Mouse (Mus musculus) T-helper 1 cell (primary cell): ENCODE measurements at regions not wholly inside any gene's neighbourhood (a gene's known extent, or its start where the extent isn't known, plus 50 kb on each side); places are given as distances from the start of the nearest gene placed in this dataset.

ENCODE experiments used
- in situ Hi-C: fragments of 300-600 bp; cut with MboI, MseI; formaldehyde crosslinking; loops from one replicate; pipeline ENCODE4 v1.15.1; 2025; ENCODE audit warnings: high pct_unique_total_duplicates

DNA sequence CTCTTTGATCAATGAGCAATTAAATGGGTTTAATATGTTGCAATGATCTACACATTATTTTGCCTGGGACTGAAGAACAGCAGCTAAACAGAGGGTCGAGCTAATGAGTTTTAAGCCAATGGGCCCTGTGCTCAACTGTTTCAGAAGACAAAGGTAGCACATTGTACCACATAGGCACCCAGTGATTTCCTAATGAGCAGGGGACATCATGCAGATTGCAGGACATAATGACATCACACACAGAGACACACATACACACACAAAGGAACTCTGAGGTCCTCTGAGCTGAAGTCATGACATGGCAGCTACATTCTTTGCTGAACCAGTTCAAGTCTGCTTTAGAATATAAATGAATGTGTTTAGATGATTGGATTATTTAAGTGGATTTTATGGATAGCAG is 71.9 kb downstream of the Zfp330 start:
- in situ Hi-C loops, result no loop called here

GRCm38 (mm10) chr8:82700471-82700870 is 73.5 kb downstream of the Zfp330 start:
- in situ Hi-C loops, result no loop called here

GRCm38 (mm10) chr8:82699221-82699620 is 74.7 kb downstream of the Zfp330 start:
- in situ Hi-C loops, result no loop called here

GRCm38 (mm10) chr8:82698071-82698470 is 75.9 kb downstream of the Zfp330 start:
- in situ Hi-C loops, result no loop called here

GRCm38 (mm10) chr8:82693086-82693485 is 80.9 kb downstream of the Zfp330 start:
- in situ Hi-C loops, result no loop called here

- in situ Hi-C loops, result loop anchor here (5.0 kb wide), 1 partner anchor 337 kb away; no protein-coding TSS in a partner anchor
These were observed 84.6 kb downstream of the Zfp330 start for GRCm38 (mm10) chr8:82689322-82689721.

- in situ Hi-C loops, result loop anchor here (5.0 kb wide), 1 partner anchor 334 kb away; no protein-coding TSS in a partner anchor
These were observed 88.0 kb downstream of the Zfp330 start for GRCm38 (mm10) chr8:82685966-82686365.

DNA sequence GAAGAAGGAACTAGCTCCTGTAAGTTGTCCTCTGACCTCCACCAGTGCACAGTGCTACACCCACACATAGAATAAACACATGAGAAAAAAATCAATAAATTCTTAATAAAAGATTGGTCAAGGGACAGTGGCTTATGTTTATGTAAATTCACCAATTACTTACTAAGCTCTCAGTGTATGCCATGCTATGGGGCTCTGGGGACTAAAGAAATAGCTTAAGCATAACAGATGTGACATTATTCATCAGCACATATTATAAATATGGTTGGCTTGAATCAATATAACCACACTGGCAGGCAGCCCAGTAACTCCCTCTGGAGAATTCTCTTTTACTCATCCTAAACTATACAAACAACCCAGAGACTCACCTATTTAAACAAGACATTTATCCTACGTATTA is 95.2 kb downstream of the Zfp330 start:
- in situ Hi-C loops, result no loop called here

DNA sequence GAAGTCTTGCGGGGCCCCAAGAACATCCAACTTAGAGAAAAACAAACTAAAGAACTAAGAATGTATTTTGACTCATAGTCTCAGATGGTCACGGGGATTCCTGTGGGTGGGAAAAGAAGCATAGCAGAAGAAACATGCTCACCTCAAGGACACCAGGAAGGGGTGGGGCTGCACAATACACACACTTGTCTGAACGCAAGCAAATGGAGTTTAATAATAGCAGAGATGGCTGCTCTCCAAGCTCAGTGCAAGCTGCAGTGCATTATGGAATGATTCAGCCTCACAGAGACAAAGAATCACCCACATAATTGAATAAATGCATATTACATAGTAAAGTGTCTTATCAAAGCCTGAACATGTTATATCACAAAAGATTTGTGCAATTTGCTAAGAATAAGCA is 96.2 kb downstream of the Zfp330 start:
- in situ Hi-C loops, result no loop called here

DNA sequence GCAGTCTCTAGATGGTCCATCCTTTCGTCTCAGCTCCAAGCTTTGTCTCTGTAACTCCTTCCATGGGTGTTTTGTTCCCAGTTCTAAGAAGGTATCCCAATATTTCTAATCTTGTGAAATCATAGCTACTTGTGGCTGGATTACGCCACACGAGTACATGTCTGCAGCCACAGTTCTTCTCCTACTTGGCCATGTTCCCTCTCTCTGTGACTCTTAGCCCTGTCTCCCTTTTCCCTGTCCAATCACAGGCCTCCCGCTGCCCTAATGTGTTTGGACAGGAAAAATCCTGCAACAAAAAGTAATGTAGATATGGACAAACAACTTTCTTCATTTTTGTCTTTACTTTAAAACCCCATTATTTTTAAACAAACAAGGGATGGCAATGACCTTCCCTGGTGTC is 104.7 kb downstream of the Zfp330 start:
- in situ Hi-C loops, result no loop called here

GRCm38 (mm10) chr8:82665131-82665530 is 108.8 kb downstream of the Zfp330 start:
- in situ Hi-C loops, result no loop called here

- in situ Hi-C loops, result no loop called here
These were observed 133.5 kb downstream of the Zfp330 start for GRCm38 (mm10) chr8:82640502-82640901.

GRCm38 (mm10) chr8:82630486-82630885 is 143.5 kb downstream of the Zfp330 start:
- in situ Hi-C loops, result no loop called here

GRCm38 (mm10) chr8:82623791-82624431 is 150.0 kb downstream of the Zfp330 start:
- in situ Hi-C loops, result no loop called here

- in situ Hi-C loops, result no loop called here
These were observed 155.3 kb downstream of the Zfp330 start for GRCm38 (mm10) chr8:82618668-82619067.

DNA sequence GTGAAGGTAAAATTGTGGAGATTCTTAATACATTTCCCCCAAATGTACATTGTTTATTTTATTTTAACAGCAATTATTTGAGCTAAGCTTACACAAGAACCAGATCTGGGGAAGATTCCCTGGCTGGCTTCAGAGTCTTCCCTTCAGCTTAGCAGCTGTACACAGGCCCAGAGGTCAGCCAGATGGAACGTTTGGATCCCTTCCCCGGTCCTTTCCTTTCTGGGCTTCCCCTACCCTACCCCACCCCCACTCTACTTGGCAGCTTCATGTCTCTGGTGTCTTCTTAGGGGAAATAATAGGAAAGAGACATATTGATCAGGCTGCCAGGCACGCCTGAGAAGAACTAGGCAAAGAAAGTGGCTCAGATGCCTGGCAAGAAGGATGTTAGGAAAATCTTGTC is 172.4 kb downstream of the Zfp330 start:
- in situ Hi-C loops, result no loop called here

- in situ Hi-C loops, result no loop called here
These were observed 170.4 kb upstream of the Il15 start for GRCm38 (mm10) chr8:82573434-82573833.

DNA sequence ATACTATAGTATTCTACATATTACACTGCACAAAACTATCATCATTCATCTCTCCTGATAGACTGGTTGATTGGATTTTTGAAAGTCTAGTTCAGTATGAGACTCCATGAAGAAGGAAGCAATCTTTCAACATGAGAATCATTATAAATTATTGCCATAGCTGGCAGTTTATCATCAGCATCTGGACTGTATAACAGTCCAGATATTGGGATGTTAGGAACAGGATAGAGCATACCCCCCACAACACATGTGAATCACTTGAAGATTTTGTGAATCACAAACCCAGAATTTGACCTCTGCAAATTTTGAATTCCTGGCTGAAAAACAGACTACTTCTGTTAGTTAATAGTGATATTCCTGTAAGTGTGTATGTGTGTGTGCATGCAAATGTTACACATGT is 135.1 kb upstream of the Il15 start:
- in situ Hi-C loops, result loop anchor here (10.0 kb wide), 1 partner anchor 1403 kb away; no protein-coding TSS in a partner anchor

DNA sequence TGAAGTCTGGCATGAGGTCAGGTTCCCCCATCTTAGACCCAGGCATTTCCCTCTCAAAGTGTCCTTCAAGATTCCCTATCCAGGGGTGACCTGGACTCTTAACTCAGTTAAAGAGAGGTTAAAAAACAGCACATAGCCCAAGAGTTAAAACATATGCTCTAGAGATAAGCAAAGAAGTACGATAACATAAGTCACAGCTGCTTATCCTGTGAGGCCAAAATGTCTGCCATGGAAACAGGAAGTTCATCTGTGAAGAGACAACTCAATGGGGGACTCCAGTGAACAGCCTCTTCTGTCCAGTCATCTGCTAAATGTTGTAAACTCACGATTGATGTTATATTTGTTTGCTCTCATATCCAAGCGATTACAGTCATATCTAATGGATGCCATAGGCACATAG is 126.1 kb upstream of the Il15 start:
- in situ Hi-C loops, result no loop called here

GRCm38 (mm10) chr8:82523866-82524265 is 120.8 kb upstream of the Il15 start:
- in situ Hi-C loops, result no loop called here

- in situ Hi-C loops, result no loop called here
These were observed 95.5 kb upstream of the Il15 start for GRCm38 (mm10) chr8:82498496-82498895.

GRCm38 (mm10) chr8:82477856-82478255 is 74.8 kb upstream of the Il15 start:
- in situ Hi-C loops, result no loop called here

- in situ Hi-C loops, result no loop called here
These were observed 74.4 kb upstream of the Il15 start for GRCm38 (mm10) chr8:82477426-82477769.
